Mouse (Mus musculus): ENCODE results near the gene Mllt6. TPM values are rescaled to one million over a fixed set of nuclear protein-coding genes. Genes with fewer than 3 reads are reported as not detected.
A peak's percentile ranks its signal among the peaks of the same experiment; 100 is the strongest.
"Not testable (repeated sequence)": the region's sequence is repeated elsewhere in the genome, so short reads cannot be mapped to it uniquely, and the experiment has no call there.

Gene Mllt6
- polyA plus RNA-seq, 1 experiment from 2014 or later = 3.0 TPM

DNA sequence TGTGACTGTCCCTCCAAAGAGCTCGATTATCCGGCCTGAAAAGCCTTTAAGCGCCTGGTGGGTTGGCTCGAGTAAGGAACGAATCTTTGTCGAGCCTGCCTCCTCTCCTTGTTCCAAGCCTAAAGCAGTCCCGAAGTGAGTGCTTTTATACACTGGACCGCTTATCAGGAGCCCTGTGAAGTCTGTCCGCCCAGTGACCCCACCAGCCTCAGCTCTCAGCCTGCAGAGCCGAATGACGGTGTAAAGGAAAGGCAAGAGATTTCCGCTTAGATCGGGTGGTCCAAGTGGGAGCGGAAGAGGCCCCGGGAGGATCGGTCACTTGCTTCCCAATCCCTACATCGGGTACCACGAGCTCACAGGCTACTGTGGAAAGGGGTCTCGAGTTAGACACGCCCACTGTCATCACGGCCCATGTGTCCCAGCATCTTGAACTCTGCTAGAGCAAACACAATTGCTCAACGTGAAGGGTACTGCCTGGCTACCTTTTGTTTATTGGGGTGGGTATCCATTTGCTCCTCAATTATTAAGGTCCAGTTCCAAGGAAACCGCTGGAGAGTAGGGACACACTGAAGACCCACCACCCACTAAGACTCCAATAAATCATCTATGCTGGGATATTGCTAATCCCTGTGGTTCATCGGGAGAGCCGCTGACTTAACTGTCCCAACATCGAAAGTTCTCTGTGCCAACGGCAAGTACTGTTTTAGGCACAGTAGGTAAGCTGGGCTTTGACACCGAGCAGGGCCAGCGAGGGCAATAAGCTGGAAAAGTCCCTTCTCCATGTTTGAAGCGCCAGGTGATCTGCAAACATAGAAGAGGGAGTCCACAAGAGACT, 37.7 kb downstream of the Mllt6 start:
- peak overlapping the region; percentile 95 for H3K9ac ChIP-seq
- peak overlapping the region; percentile 88 for H3K4me3 ChIP-seq
- H3K27me3 ChIP-seq (replicated peaks) = no peaks in the 10 kb centered on the region
- no peak for ATAC-seq (ENCODE audit: low FRiP score, low read depth)
- WGBS = 15% methylated on average over 30 of the region's 30 CpGs
- H3K27ac ChIP-seq = peak overlapping the region; percentile 95
- peaks cover 5% of the 10 kb centered on the region for H3K36me3 ChIP-seq
- peak overlapping the region; percentile 81 for H3K4me2 ChIP-seq (replicated peaks)
- H3K9me3 ChIP-seq = no peaks in the 10 kb centered on the region
- H3K4me1 ChIP-seq = peaks cover 51% of the 10 kb centered on the region

DNA sequence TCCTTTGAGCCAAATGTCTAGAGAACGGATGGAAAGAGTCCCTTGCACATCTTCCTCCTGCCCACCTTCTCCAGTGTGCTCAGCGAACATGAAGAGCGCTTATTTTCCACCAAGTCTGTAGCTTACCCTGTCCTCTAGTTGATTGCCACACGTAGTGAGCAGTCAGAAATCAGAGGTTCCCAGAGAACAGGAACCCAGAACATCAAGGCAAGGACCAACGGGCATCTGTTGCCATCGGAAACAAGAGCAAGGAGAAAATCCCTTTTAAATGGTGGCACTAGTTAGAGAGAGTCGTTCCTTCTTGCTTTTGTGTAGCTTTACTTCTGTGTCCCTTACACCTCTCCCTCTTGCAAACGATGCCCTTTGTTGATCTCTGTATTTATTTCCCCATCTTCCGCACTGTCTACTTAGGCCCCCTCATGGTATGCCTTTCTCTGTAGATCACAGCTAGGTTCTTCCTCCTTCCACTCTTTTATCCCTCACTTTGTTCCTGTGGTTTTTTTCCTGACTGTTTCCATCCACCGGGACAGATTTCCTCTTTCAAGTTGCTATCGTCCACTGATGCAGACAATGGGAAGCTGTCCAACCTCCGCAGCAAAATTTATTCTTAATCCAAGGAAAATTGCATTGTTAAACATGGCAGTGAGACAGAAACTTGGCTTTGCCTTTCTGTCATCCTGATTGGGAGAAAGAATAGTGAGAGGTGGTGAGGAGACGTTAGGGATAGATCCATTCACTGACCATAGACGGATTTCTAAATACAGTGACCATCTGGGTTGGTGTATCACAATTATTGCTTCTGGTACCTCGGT, 38.6 kb downstream of the Mllt6 start:
- no peak for ATAC-seq (ENCODE audit: low FRiP score, low read depth)
- no peak overlapping the region for H3K27ac ChIP-seq
- peak overlapping the region; percentile 81 for H3K4me2 ChIP-seq (replicated peaks)
- no peaks in the 10 kb centered on the region for H3K27me3 ChIP-seq (replicated peaks)
- peaks cover 43% of the 10 kb centered on the region for H3K4me1 ChIP-seq
- H3K9ac ChIP-seq = peak overlapping the region; percentile 95; the same call in 1 of the 2 replicates
- H3K4me3 ChIP-seq = peak overlapping the region; percentile 88; the same call in 1 of the 2 replicates
- peaks cover 13% of the 10 kb centered on the region for H3K36me3 ChIP-seq
- H3K9me3 ChIP-seq = no peaks in the 10 kb centered on the region
- WGBS = 52% methylated on average over 15 of the region's 15 CpGs

DNA sequence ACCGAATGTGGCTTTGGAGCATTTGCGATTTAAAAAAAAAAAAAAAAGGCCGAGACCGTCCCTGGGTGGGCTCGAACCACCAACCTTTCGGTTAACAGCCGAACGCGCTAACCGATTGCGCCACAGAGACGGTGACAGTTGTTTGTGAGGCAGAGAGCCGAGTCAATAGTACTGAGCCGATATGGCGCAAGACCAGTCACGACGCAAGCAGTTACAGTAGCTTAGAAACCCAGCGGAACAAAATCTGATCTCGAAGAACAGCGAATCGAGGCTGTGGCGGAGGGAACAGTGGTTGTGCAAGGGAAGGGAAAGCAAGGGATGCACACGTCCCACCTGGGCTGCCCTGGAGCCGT, 39.2 kb downstream of the Mllt6 start:
- peak overlapping the region; percentile 83 for H3K4me3 ChIP-seq
- H3K27me3 ChIP-seq (replicated peaks) = no peaks in the 10 kb centered on the region
- no peaks in the 10 kb centered on the region for H3K9me3 ChIP-seq
- ATAC-seq (ENCODE audit: low FRiP score, low read depth) = 0 out of 2 replicates have a peak, but pooled peaks have one; percentile 3
- peak overlapping the region; percentile 53 for H3K9ac ChIP-seq
- under 1% methylated on average over 24 of the region's 24 CpGs for WGBS
- H3K27ac ChIP-seq = no peak overlapping the region
- peaks cover 37% of the 10 kb centered on the region for H3K4me1 ChIP-seq
- peak overlapping the region; percentile 81 for H3K4me2 ChIP-seq (replicated peaks)
- peaks cover 19% of the 10 kb centered on the region for H3K36me3 ChIP-seq

DNA sequence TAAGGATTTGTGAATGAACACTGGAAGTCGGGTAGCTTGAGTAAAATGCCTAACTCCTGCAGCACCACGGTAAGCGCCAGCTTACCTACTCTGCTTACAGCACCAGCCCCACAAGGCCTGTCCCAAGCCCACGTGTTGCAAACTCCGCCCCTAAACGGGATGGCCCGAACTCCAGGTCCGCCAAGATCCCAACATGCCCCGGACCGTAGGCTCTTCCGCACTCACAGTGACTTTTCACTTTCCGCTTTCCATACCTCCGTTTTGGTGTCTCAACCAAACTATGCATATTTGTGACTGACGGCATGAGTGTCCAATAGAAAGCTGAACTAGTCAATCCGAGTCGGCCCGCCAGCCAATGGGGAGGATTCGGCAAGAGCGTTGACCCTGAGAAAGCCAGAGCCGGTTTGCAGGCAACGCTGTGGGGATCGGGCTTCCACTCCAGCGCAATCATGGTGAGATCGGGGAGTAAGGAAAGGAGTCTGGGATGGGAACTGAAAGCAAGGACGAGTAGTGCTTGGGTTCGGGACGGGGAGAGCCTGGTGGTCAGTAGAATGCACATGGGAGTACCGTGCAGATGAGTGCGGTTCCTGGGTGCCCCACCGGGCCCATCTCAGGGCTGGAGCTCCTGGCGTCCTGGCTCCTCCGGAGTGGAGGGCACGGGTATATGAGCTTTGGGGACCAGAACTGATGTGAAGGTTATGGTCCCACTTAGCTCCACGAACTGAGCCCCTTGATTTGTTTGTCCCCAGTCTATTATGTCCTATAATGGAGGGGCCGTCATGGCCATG, 40.0 kb downstream of the Mllt6 start, which contains the start of gene Psmb3:
Psmb3 (plus strand) TSS at position 361 of the 788 bp plus-strand sequence.
- Histone ChIP-seq H3K4me3 (peak within 1 kb of the TSS; percentile 83), H3K27me3 (replicated peaks) (no peaks in the 10 kb centered on the region), H3K9me3 (no peaks in the 10 kb centered on the region), H3K4me1 (peaks cover 29% of the 10 kb centered on the region), H3K36me3 (peaks cover 25% of the 10 kb centered on the region), H3K4me2 (replicated peaks) (peak within 1 kb of the TSS; percentile 81), H3K27ac (no peak within 1 kb of the TSS), H3K9ac (peak within 1 kb of the TSS; percentile 80)
- under 1% methylated on average over 35 of the region's 35 CpGs for WGBS
- peak; percentile 74 for ATAC-seq (ENCODE audit: low FRiP score, low read depth)

DNA sequence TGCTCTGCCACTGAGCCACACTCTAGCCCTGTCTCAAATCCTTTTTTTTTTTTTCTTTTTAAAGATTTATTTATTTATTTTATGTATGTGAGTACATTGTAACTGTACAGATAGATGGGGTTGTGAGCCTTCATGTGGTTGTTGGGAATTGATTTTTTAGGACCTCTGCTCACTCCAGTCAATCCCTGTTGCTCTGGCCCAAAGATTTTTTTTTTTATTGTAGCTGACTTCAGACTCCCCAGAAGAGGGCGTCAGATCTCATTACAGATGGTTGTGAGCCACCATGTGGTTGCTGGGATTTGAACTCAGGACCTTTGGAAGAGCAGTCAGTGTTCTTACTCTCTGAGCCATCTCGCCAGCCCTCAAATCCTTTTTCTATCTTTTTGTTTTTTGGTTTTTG, 46.9 kb downstream of the Mllt6 start:
- 79% methylated on average over 2 of the region's 2 CpGs for WGBS
- not testable (repeated sequence) for ATAC-seq (ENCODE audit: low FRiP score, low read depth); H3K9me3 ChIP-seq; H3K27ac ChIP-seq; H3K4me2 ChIP-seq (replicated peaks); H3K27me3 ChIP-seq (replicated peaks); H3K4me3 ChIP-seq; H3K9ac ChIP-seq; H3K4me1 ChIP-seq
- H3K36me3 ChIP-seq = peaks cover 78% of the 10 kb centered on the region

DNA sequence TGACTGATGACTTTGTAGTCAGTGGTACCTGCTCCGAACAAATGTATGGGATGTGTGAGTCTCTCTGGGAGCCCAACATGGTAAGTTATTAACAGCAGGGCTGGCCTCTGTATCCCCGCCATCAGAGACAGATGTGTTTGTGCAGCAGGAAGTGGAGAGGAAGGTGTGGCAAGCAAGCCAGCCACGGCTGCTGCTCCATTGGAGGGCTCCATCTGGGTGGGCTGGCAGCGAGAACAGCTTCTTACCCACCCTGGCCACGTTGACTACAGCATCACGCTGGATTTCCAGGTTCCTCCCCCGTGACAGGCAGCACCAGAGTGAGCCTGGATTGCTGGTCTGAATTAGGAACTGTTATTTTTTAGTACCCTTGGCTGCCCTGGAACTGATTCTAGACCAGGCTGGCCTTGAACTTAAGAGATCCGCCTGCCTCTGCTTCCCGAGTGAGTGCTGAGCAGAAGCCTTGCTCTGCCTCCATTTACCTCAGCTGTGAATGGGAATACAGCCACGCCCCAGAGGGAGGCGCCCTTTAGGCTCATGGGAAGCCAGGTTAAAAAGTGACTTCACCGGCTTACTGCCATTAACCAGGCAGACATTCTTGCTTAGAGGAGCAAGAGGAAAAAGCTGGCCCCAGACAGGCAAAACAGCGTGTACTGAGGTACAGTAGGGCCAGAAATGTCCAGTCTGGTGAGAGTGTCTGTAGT, 48.1 kb downstream of the Mllt6 start:
- Histone ChIP-seq H3K4me3 (no peak overlapping the region), H3K27me3 (replicated peaks) (no peaks in the 10 kb centered on the region), H3K9me3 (no peaks in the 10 kb centered on the region), H3K4me2 (replicated peaks) (no peak overlapping the region), H3K9ac (no peak overlapping the region), H3K27ac (no peak overlapping the region), H3K36me3 (peaks cover 75% of the 10 kb centered on the region), H3K4me1 (no peaks in the 10 kb centered on the region)
- WGBS = 89% methylated on average over 13 of the region's 13 CpGs
- no peak for ATAC-seq (ENCODE audit: low FRiP score, low read depth)

DNA sequence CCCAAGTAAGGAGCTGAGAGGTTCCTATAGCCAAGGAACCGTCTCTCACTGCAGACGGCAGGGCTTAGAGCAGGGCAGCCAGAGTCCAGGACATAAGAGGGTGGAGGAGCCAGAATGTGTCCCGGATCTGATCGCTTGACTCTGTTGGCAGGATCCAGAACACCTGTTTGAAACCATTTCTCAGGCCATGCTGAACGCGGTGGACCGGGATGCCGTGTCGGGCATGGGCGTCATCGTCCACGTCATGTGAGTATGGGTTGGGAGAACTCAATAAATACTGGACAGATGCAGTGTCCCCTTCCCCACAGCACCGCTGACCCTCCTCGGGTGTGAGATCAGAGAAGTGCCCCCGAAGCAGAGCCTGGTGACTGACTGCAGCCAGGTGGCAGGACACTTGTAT, 49.1 kb downstream of the Mllt6 start:
- H3K27me3 ChIP-seq (replicated peaks) = no peaks in the 10 kb centered on the region
- H3K4me3 ChIP-seq = no peak overlapping the region
- H3K9ac ChIP-seq = no peak overlapping the region
- H3K9me3 ChIP-seq = no peaks in the 10 kb centered on the region
- no peaks in the 10 kb centered on the region for H3K4me1 ChIP-seq
- 94% methylated on average over 15 of the region's 15 CpGs for WGBS
- no peak overlapping the region for H3K4me2 ChIP-seq (replicated peaks)
- H3K36me3 ChIP-seq = peaks cover 72% of the 10 kb centered on the region
- H3K27ac ChIP-seq = no peak overlapping the region
- no peak for ATAC-seq (ENCODE audit: low FRiP score, low read depth)

DNA sequence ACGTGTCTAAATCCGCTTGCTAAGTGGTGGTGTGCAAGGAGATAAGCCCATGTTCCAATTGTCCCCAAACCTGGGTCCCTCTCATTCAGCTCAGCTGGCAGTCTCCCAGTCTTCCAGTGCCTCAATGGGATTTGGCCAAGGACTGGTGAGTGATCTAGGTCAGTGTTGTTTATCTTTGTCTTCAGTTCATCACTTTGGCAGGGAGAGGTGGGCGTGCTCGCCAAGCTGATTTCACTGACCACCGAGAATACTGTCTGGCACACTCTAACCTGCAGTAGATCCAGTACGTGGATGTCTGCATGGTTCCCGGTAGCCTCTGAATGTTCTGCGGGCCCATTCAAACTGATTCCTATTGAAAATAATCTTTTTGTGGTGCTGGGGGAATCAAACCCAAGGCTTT, 50.7 kb downstream of the Mllt6 start:
- no peak overlapping the region for H3K27ac ChIP-seq
- peaks cover 75% of the 10 kb centered on the region for H3K36me3 ChIP-seq
- 91% methylated on average over 8 of the region's 8 CpGs for WGBS

DNA sequence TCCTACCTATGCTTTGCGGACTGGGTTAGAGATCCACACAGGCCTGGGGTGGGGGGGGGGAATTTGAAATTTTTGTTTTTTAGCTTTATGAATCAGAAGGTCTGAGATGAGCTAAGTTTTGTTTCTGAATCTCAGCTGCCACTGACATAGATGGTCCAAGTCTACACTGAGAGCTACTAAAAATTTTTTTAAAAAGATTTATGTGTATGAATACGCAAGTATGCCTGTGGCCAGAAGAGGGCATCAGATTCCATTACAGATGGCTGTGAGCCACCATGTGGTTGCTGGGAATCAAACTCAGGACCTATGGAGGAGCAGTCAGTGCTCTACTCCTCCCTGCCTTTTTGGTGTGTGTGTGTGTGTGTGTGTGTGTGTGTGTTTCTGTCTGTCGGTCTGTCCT, 51.1 kb downstream of the Mllt6 start:
- WGBS = 94% methylated on average over 3 of the region's 3 CpGs
- ATAC-seq (ENCODE audit: low FRiP score, low read depth) = no peak
- no peaks in the 10 kb centered on the region for H3K4me1 ChIP-seq
- H3K36me3 ChIP-seq = peaks cover 75% of the 10 kb centered on the region
- no peak overlapping the region for H3K9ac ChIP-seq
- no peak overlapping the region for H3K27ac ChIP-seq
- no peak overlapping the region for H3K4me3 ChIP-seq
- H3K27me3 ChIP-seq (replicated peaks) = no peaks in the 10 kb centered on the region
- no peaks in the 10 kb centered on the region for H3K9me3 ChIP-seq
- H3K4me2 ChIP-seq (replicated peaks) = no peak overlapping the region

More for the DNA sequence above, 50.7 kb downstream of the Mllt6 start:
- ATAC-seq (ENCODE audit: low FRiP score, low read depth) = no peak
- Histone ChIP-seq H3K4me2 (replicated peaks) (no peak overlapping the region), H3K4me1 (no peaks in the 10 kb centered on the region), H3K27me3 (replicated peaks) (no peaks in the 10 kb centered on the region), H3K4me3 (no peak overlapping the region), H3K9ac (no peak overlapping the region), H3K9me3 (no peaks in the 10 kb centered on the region)

DNA sequence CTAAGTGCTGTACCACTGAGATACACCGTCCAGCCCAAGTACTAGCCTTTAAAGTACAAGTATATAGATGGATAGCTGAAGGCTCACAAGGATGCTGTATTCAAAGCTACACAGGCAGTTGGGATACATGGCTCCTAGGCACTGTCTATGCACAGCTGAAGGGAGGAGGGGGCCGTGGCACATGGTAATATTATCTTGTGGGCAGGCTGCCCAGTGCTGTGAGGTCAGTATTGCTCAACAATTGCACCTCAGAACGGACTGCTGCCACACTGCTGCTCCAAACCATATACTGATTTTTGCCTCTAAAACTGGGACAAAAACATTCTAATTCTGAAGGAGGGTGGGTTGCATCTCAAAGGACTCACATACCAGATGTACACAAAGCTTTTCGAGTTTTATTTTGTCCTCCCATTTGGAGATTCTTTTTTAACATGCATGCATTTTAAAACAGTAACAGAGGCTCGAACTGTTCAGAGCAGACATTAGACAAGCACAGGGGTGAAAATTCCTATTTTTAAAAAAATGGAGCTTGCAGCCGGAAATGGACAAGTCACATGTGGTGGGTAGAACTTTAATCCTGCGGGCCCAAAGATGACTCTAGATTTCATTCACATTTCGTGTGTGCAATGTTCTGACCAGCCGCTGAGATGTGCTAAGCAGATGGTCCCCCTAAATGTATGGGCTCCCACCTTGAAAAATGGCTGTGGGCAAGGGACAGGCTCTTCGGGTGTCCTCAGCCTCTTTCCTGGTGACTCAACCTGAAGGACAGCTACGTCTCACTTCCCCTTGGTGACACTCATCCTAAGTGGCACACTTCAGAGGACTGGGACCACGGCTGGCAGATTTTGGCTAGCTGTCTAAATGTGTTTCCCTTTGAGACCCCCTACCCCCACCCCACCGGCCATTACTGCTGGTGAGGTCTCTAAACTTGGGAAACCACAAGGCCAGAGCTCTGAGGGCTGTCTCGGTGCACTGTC, 51.9 kb downstream of the Mllt6 start:
- Histone ChIP-seq H3K4me3 (no peak overlapping the region), H3K36me3 (peaks cover 82% of the 10 kb centered on the region), H3K4me1 (no peaks in the 10 kb centered on the region), H3K9me3 (no peaks in the 10 kb centered on the region), H3K9ac (no peak overlapping the region), H3K27me3 (replicated peaks) (no peaks in the 10 kb centered on the region), H3K27ac (no peak overlapping the region), H3K4me2 (replicated peaks) (no peak overlapping the region)
- ATAC-seq (ENCODE audit: low FRiP score, low read depth) = no peak
- 93% methylated on average over 14 of the region's 14 CpGs for WGBS

DNA sequence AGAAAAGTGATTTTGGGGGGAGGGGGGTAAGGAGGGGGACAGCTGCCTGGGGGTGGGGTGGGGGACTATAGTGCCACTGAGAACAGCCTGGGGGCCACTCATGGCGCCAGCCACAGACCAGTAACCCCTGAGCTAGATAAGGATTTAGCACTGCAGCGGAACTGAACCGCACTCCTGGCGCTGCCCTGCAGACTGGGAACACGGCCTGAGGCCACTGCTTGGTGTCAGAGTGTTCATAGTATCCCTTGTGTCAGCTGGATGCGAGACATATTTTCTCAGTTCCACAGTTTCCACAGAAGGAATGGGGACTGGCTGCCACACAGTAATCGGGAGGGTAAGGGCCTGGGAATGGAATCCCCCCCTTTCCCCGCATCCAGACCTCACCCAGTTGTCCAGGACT, 52.8 kb downstream of the Mllt6 start:
- peaks cover 89% of the 10 kb centered on the region for H3K36me3 ChIP-seq
- WGBS = 90% methylated on average over 8 of the region's 8 CpGs
- no peak overlapping the region for H3K9ac ChIP-seq
- no peaks in the 10 kb centered on the region for H3K9me3 ChIP-seq
- no peak overlapping the region for H3K4me2 ChIP-seq (replicated peaks)
- no peaks in the 10 kb centered on the region for H3K27me3 ChIP-seq (replicated peaks)
- no peak overlapping the region for H3K4me3 ChIP-seq
- H3K27ac ChIP-seq = no peak overlapping the region
- H3K4me1 ChIP-seq = no peaks in the 10 kb centered on the region
- ATAC-seq (ENCODE audit: low FRiP score, low read depth) = no peak
